Mouse (Mus musculus) hindbrain, embryonic 16.5 days (tissue): ENCODE measurements around the gene Gm9507. TPM values are rescaled to one million over a fixed set of nuclear protein-coding genes. Genes with fewer than 3 reads are reported as not detected.
"Not testable (repeated sequence)": the region's sequence is repeated elsewhere in the genome, so short reads cannot be mapped to it uniquely, and the experiment has no call there.

Experiments used
- ATAC-seq: fragments of 200-750 bp; cut with Nextera tagmentation; 2 replicates; pipeline ENCODE4 v1.8.0; 2017; ENCODE audit warnings: moderate TSS enrichment, moderate library complexity
- H3K27ac ChIP-seq: fragments of 300-500 bp; sonication (generic); 2 replicates; pipeline ENCODE4 v1.5.1; 2014; ENCODE audit warnings: low read depth, mild to moderate bottlenecking, control low read depth, low read length, moderate library complexity
- H3K27me3 ChIP-seq: fragments of 300-500 bp; sonication (generic); replicated peaks from 2 replicates; pipeline ENCODE4 v1.6.1; 2014; ENCODE audit warnings: low read length; ENCODE audit not compliant: control insufficient read depth, insufficient read depth
- H3K36me3 ChIP-seq: fragments of 300-500 bp; sonication (generic); 2 replicates; pipeline ENCODE4 v1.6.1; 2014; ENCODE audit warnings: mild to moderate bottlenecking, low read length, moderate library complexity, mixed read lengths; ENCODE audit not compliant: control insufficient read depth, insufficient read depth
- H3K4me1 ChIP-seq: fragments of 300-500 bp; sonication (generic); 2 replicates; pipeline ENCODE4 v1.6.1; 2014; ENCODE audit warnings: low read depth, low read length; ENCODE audit not compliant: control insufficient read depth, insufficient read depth
- H3K4me2 ChIP-seq: fragments of 300-500 bp; sonication (generic); 2 replicates; pipeline ENCODE4 v1.6.1; 2014; ENCODE audit warnings: mild to moderate bottlenecking, low read length, control low read depth, moderate library complexity
- H3K4me3 ChIP-seq: fragments of 300-500 bp; sonication (generic); 2 replicates; pipeline ENCODE4 v1.5.1; 2014; ENCODE audit warnings: mild to moderate bottlenecking, low read length, control low read depth, moderate library complexity
- H3K9ac ChIP-seq: fragments of 300-500 bp; sonication (generic); 2 replicates; pipeline ENCODE4 v1.6.1; 2014; ENCODE audit warnings: low read depth, mild to moderate bottlenecking, control low read depth, low read length, moderate library complexity
- H3K9me3 ChIP-seq: fragments of 300-500 bp; sonication (generic); 2 replicates; pipeline ENCODE4 v1.6.1; 2014; ENCODE audit warnings: mild to moderate bottlenecking, low read length, moderate library complexity; ENCODE audit not compliant: control insufficient read depth
- WGBS: fragments of 180-500 bp; shearing (Covaris S2); extraction: QIAGEN DNeasy Blood & Tissue Kit; methylation state at CpG from one replicate; pipeline ENCODE4 v1.1.7; 2014; 5-methylcytosine and 5-hydroxymethylcytosine counted together
- polyA plus RNA-seq: library from polyadenylated mRNA; unstranded; fragments of >200 nt; fragmentation: Nextera tagmentation; extraction: Ambion mirVana; gene quantifications from 2 replicates; pipeline ENCODE4 v1.2.1, GENCODE M21; 2015

The Gm9507 gene
- polyA plus RNA-seq, 1 experiment from 2014 or later = not detected

- no peak overlapping the region for H3K27ac ChIP-seq
- H3K9me3 ChIP-seq = no peaks in the 10 kb centered on the region
- no peaks in the 10 kb centered on the region for H3K4me1 ChIP-seq
- no peaks in the 10 kb centered on the region for H3K36me3 ChIP-seq
- H3K9ac ChIP-seq = no peak overlapping the region
- H3K27me3 ChIP-seq = no peaks in the 10 kb centered on the region
- no peak overlapping the region for H3K4me3 ChIP-seq
- ATAC-seq = peak; percentile 45; the same call in 1 of the 2 replicates
- no peak overlapping the region for H3K4me2 ChIP-seq
- 92% methylated on average over 4 of the region's 4 CpGs for WGBS
Observed at GRCm38 (mm10) chr10:77818523-77818922, 6.9 kb upstream of the Gm9507 start.

- H3K4me2 ChIP-seq = no peak overlapping the region
- ATAC-seq = no peak
- H3K27me3 ChIP-seq = no peaks in the 10 kb centered on the region; the same call in 1 of the 2 replicates
- H3K27ac ChIP-seq = no peak overlapping the region
- no peaks in the 10 kb centered on the region for H3K9me3 ChIP-seq
- no peak overlapping the region for H3K9ac ChIP-seq
- H3K4me1 ChIP-seq = no peaks in the 10 kb centered on the region
- 26% methylated on average over 5 of the region's 5 CpGs for WGBS
- H3K4me3 ChIP-seq = no peak overlapping the region
- no peaks in the 10 kb centered on the region for H3K36me3 ChIP-seq
Observed at GRCm38 (mm10) chr10:77815514-77815913, 3.9 kb upstream of the Gm9507 start.

GRCm38 (mm10) chr10:77814382-77814781 lies 2.7 kb upstream of the Gm9507 start, which contains the start of gene Gm2696:
Gm2696 (plus strand) TSS chr10:77814682.
- Histone ChIP-seq H3K9me3 (no peaks in the 10 kb centered on the region), H3K27ac (no peak within 1 kb of the TSS), H3K27me3 (no peaks in the 10 kb centered on the region; the same call in 1 of the 2 replicates), H3K4me1 (no peaks in the 10 kb centered on the region), H3K4me3 (no peak within 1 kb of the TSS), H3K9ac (no peak within 1 kb of the TSS), H3K4me2 (no peak within 1 kb of the TSS), H3K36me3 (no peaks in the 10 kb centered on the region)
- ATAC-seq = no peak
- WGBS = 49% methylated on average over 4 of the region's 4 CpGs

- Histone ChIP-seq H3K4me3 (no peak overlapping the region), H3K9ac (no peak overlapping the region), H3K4me2 (no peak overlapping the region), H3K9me3 (peaks cover 2% of the 10 kb centered on the region; the same call in 1 of the 2 replicates), H3K27me3 (no peaks in the 10 kb centered on the region), H3K27ac (no peak overlapping the region), H3K4me1 (no peaks in the 10 kb centered on the region), H3K36me3 (no peaks in the 10 kb centered on the region)
- ATAC-seq = no peak
- 77% methylated on average over 3 of the region's 3 CpGs for WGBS
Observed at GRCm38 (mm10) chr10:77804095-77804494, 7.5 kb downstream of the Gm9507 start.

- no peaks in the 10 kb centered on the region for H3K36me3 ChIP-seq
- no peak within 1 kb of the TSS for H3K27ac ChIP-seq
- no peaks in the 10 kb centered on the region for H3K4me1 ChIP-seq
- no peaks in the 10 kb centered on the region for H3K9me3 ChIP-seq
- H3K27me3 ChIP-seq = no peaks in the 10 kb centered on the region
- WGBS = 70% methylated on average over 8 of the region's 8 CpGs
- H3K9ac ChIP-seq = no peak within 1 kb of the TSS
- no peak for ATAC-seq
- no peak within 1 kb of the TSS for H3K4me2 ChIP-seq
- H3K4me3 ChIP-seq = no peak within 1 kb of the TSS
Observed at GRCm38 (mm10) chr10:77798921-77799508, 12.6 kb downstream of the Gm9507 start, which contains the start of gene Gm19668. Gm19668 (minus strand) TSS chr10:77799133.

GRCm38 (mm10) chr10:77798164-77798920 lies 13.3 kb downstream of the Gm9507 start:
- not testable (repeated sequence) for H3K4me3 ChIP-seq, H3K4me1 ChIP-seq, H3K27ac ChIP-seq, ATAC-seq, H3K36me3 ChIP-seq, H3K27me3 ChIP-seq, H3K4me2 ChIP-seq, H3K9me3 ChIP-seq, H3K9ac ChIP-seq
- 38% methylated on average over 3 of the region's 3 CpGs for WGBS

- no peak overlapping the region for H3K27ac ChIP-seq
- H3K4me2 ChIP-seq = no peak overlapping the region
- no peaks in the 10 kb centered on the region for H3K27me3 ChIP-seq
- H3K4me3 ChIP-seq = no peak overlapping the region
- no peak overlapping the region for H3K9ac ChIP-seq
- ATAC-seq = no peak
- WGBS = 16% methylated on average over 3 of the region's 3 CpGs
- no peaks in the 10 kb centered on the region for H3K4me1 ChIP-seq
- H3K9me3 ChIP-seq = no peaks in the 10 kb centered on the region
- no peaks in the 10 kb centered on the region for H3K36me3 ChIP-seq
Observed at GRCm38 (mm10) chr10:77797677-77798076, 14.0 kb downstream of the Gm9507 start.

- Histone ChIP-seq H3K27ac (no peak within 1 kb of the TSS), H3K27me3 (no peaks in the 10 kb centered on the region), H3K36me3 (no peaks in the 10 kb centered on the region), H3K4me2 (no peak within 1 kb of the TSS), H3K4me1 (no peaks in the 10 kb centered on the region), H3K9ac (no peak within 1 kb of the TSS), H3K4me3 (no peak within 1 kb of the TSS), H3K9me3 (no peaks in the 10 kb centered on the region)
- no peak for ATAC-seq
- WGBS = 71% methylated on average over 2 of the region's 2 CpGs
Observed at GRCm38 (mm10) chr10:77794976-77795375, 16.7 kb downstream of the Gm9507 start, which contains the start of gene Gm9639. Gm9639 (minus strand) TSS chr10:77795076.

GRCm38 (mm10) chr10:77788621-77789020 lies 23.0 kb downstream of the Gm9507 start:
- ATAC-seq = no peak
- WGBS = 76% methylated on average over 2 of the region's 2 CpGs
- Histone ChIP-seq H3K9ac (no peak overlapping the region), H3K4me1 (no peaks in the 10 kb centered on the region), H3K27ac (no peak overlapping the region), H3K27me3 (no peaks in the 10 kb centered on the region), H3K9me3 (no peaks in the 10 kb centered on the region), H3K4me2 (no peak overlapping the region), H3K4me3 (no peak overlapping the region), H3K36me3 (no peaks in the 10 kb centered on the region)
